Mouse (Mus musculus): Measurements from ENCODE around the gene Wipf2. TPM values are rescaled to one million over a fixed set of nuclear protein-coding genes. Genes with fewer than 3 reads are reported as not detected.
"Not testable (repeated sequence)": the region's sequence is repeated elsewhere in the genome, so short reads cannot be mapped to it uniquely, and the experiment has no call there.

The Wipf2 gene
- polyA plus RNA-seq, 1 experiment, result 11.4 TPM

- TF ChIP-seq CTCF (IDR thresholded peaks at IDR 0.05; ENCODE audit: borderline replicate concordance, insufficient read depth, low read length) (no peak), POLR2A (IDR thresholded peaks at IDR 0.05; ENCODE audit: low read depth, low read length) (no peak)
- H3K4me3 ChIP-seq (ENCODE audit: insufficient read depth, low read length), result no peak within 1 kb of the TSS
- H3K27ac ChIP-seq (ENCODE audit: insufficient read depth, low read length), result no peak within 1 kb of the TSS
- H3K4me1 ChIP-seq (ENCODE audit: control insufficient read depth, insufficient read depth, low read length), result peaks cover 39% of the 10 kb centered on the region
Measured at GRCm38 (mm10) chr11:98927438-98928076, 64.1 kb downstream of the Wipf2 start, which contains the start of gene Rara. Gene Rara (plus strand): TSS chr11:98927818.

GRCm38 (mm10) chr11:98928186-98928893, 64.9 kb downstream of the Wipf2 start:
- Histone ChIP-seq H3K27ac (ENCODE audit: insufficient read depth, low read length) (no peak overlapping the region), H3K4me3 (ENCODE audit: insufficient read depth, low read length) (no peak overlapping the region), H3K4me1 (ENCODE audit: control insufficient read depth, insufficient read depth, low read length) (peaks cover 37% of the 10 kb centered on the region)
- TF ChIP-seq POLR2A (IDR thresholded peaks at IDR 0.05; ENCODE audit: low read depth, low read length) (no peak), CTCF (IDR thresholded peaks at IDR 0.05; ENCODE audit: borderline replicate concordance, insufficient read depth, low read length) (no peak)

- Histone ChIP-seq H3K4me3 (ENCODE audit: insufficient read depth, low read length) (no peak overlapping the region), H3K4me1 (ENCODE audit: control insufficient read depth, insufficient read depth, low read length) (peaks cover 34% of the 10 kb centered on the region), H3K27ac (ENCODE audit: insufficient read depth, low read length) (no peak overlapping the region)
- no peak for TF ChIP-seq POLR2A (IDR thresholded peaks at IDR 0.05; ENCODE audit: low read depth, low read length)
- no peak for TF ChIP-seq CTCF (IDR thresholded peaks at IDR 0.05; ENCODE audit: borderline replicate concordance, insufficient read depth, low read length)
Measured at GRCm38 (mm10) chr11:98929503-98929902, 66.1 kb downstream of the Wipf2 start.

- TF ChIP-seq POLR2A (IDR thresholded peaks at IDR 0.05; ENCODE audit: low read depth, low read length) (no peak), CTCF (IDR thresholded peaks at IDR 0.05; ENCODE audit: borderline replicate concordance, insufficient read depth, low read length) (no peak)
- Histone ChIP-seq H3K4me3 (ENCODE audit: insufficient read depth, low read length) (no peak overlapping the region), H3K27ac (ENCODE audit: insufficient read depth, low read length) (peak overlapping the region; percentile 23), H3K4me1 (ENCODE audit: control insufficient read depth, insufficient read depth, low read length) (peaks cover 29% of the 10 kb centered on the region)
Measured at GRCm38 (mm10) chr11:98930127-98930601, 66.7 kb downstream of the Wipf2 start.

- H3K4me3 ChIP-seq (ENCODE audit: insufficient read depth, low read length), result no peak overlapping the region
- peaks cover 29% of the 10 kb centered on the region for H3K4me1 ChIP-seq (ENCODE audit: control insufficient read depth, insufficient read depth, low read length)
- TF ChIP-seq POLR2A (IDR thresholded peaks at IDR 0.05; ENCODE audit: low read depth, low read length) (no peak), CTCF (IDR thresholded peaks at IDR 0.05; ENCODE audit: borderline replicate concordance, insufficient read depth, low read length) (no peak)
Measured at GRCm38 (mm10) chr11:98930773-98931512, 67.5 kb downstream of the Wipf2 start.

GRCm38 (mm10) chr11:98931513-98932292, 68.3 kb downstream of the Wipf2 start:
- no peak for TF ChIP-seq CTCF (IDR thresholded peaks at IDR 0.05; ENCODE audit: borderline replicate concordance, insufficient read depth, low read length)
- no peak for TF ChIP-seq POLR2A (IDR thresholded peaks at IDR 0.05; ENCODE audit: low read depth, low read length)
- no peak overlapping the region for H3K4me3 ChIP-seq (ENCODE audit: insufficient read depth, low read length)
- peaks cover 25% of the 10 kb centered on the region for H3K4me1 ChIP-seq (ENCODE audit: control insufficient read depth, insufficient read depth, low read length)
- peak overlapping the region; percentile 25; the same call in 1 of the 2 replicates for H3K27ac ChIP-seq (ENCODE audit: insufficient read depth, low read length)

More at GRCm38 (mm10) chr11:98930773-98931512, 67.5 kb downstream of the Wipf2 start:
- peak overlapping the region; percentile 25; the same call in 1 of the 2 replicates for H3K27ac ChIP-seq (ENCODE audit: insufficient read depth, low read length)

- no peak overlapping the region for H3K4me3 ChIP-seq (ENCODE audit: insufficient read depth, low read length)
- peaks cover 25% of the 10 kb centered on the region for H3K4me1 ChIP-seq (ENCODE audit: control insufficient read depth, insufficient read depth, low read length)
- no peak for TF ChIP-seq POLR2A (IDR thresholded peaks at IDR 0.05; ENCODE audit: low read depth, low read length)
- no peak for TF ChIP-seq CTCF (IDR thresholded peaks at IDR 0.05; ENCODE audit: borderline replicate concordance, insufficient read depth, low read length)
- H3K27ac ChIP-seq (ENCODE audit: insufficient read depth, low read length), result peak overlapping the region; percentile 10; the same call in 1 of the 2 replicates
Measured at GRCm38 (mm10) chr11:98932293-98933091, 69.1 kb downstream of the Wipf2 start.

GRCm38 (mm10) chr11:98933151-98933550, 69.7 kb downstream of the Wipf2 start:
- Histone ChIP-seq H3K4me3 (ENCODE audit: insufficient read depth, low read length) (no peak overlapping the region), H3K27ac (ENCODE audit: insufficient read depth, low read length) (peak overlapping the region; percentile 10), H3K4me1 (ENCODE audit: control insufficient read depth, insufficient read depth, low read length) (peaks cover 25% of the 10 kb centered on the region)
- TF ChIP-seq CTCF (IDR thresholded peaks at IDR 0.05; ENCODE audit: borderline replicate concordance, insufficient read depth, low read length) (peak; percentile 72; the same call in 1 of the 2 replicates), POLR2A (IDR thresholded peaks at IDR 0.05; ENCODE audit: low read depth, low read length) (no peak)

GRCm38 (mm10) chr11:98933847-98934246, 70.4 kb downstream of the Wipf2 start:
- not testable (repeated sequence) for H3K4me3 ChIP-seq (ENCODE audit: insufficient read depth, low read length)
- H3K27ac ChIP-seq (ENCODE audit: insufficient read depth, low read length), result peak overlapping the region; percentile 10
- peaks cover 25% of the 10 kb centered on the region for H3K4me1 ChIP-seq (ENCODE audit: control insufficient read depth, insufficient read depth, low read length)

Data from embryonic fibroblast, embryonic 13.5 days (primary cell).